Mouse (Mus musculus) neural tube, embryonic 11.5 days (tissue): ENCODE results near the gene Abhd14a. TPM values are rescaled to one million over a fixed set of nuclear protein-coding genes. Genes with fewer than 3 reads are reported as not detected.

Source experiments
- ATAC-seq: fragments of 200-750 bp; cut with Nextera tagmentation; 2 replicates; pipeline ENCODE4 v1.8.0; 2017; ENCODE audit warnings: moderate number of reproducible peaks, mild to moderate bottlenecking, moderate TSS enrichment, moderate library complexity; ENCODE audit not compliant: insufficient read depth, low FRiP score, low TSS enrichment
- DNase-seq: peaks from one replicate; pipeline ENCODE4 v3.0.0-alpha.2; 2015; ENCODE audit warnings: low spot score
- H3K27ac ChIP-seq: fragments of 300-500 bp; sonication (generic); 2 replicates; pipeline ENCODE4 v1.5.1; 2014; ENCODE audit warnings: low read depth, mild to moderate bottlenecking, low read length
- H3K27me3 ChIP-seq: fragments of 300-500 bp; sonication (generic); 2 replicates; pipeline ENCODE4 v1.6.1; 2014; ENCODE audit warnings: mild to moderate bottlenecking, low read length, mixed read lengths; ENCODE audit not compliant: control insufficient read depth, insufficient read depth
- H3K36me3 ChIP-seq: fragments of 300-500 bp; sonication (generic); 2 replicates; pipeline ENCODE4 v1.6.1; 2014; ENCODE audit warnings: mild to moderate bottlenecking, low read length, moderate library complexity, mixed read lengths; ENCODE audit not compliant: control insufficient read depth, insufficient read depth
- H3K4me1 ChIP-seq: fragments of 300-500 bp; sonication (generic); 2 replicates; pipeline ENCODE4 v1.6.1; 2014; ENCODE audit warnings: low read length, mixed read lengths; ENCODE audit not compliant: control insufficient read depth, insufficient read depth
- H3K4me2 ChIP-seq: fragments of 300-500 bp; sonication (generic); 2 replicates; pipeline ENCODE4 v1.6.1; 2014; ENCODE audit warnings: low read depth, mild to moderate bottlenecking, moderate library complexity
- H3K4me3 ChIP-seq: fragments of 300-500 bp; sonication (generic); 2 replicates; pipeline ENCODE4 v1.5.1; 2014; ENCODE audit warnings: low read depth, low read length
- H3K9ac ChIP-seq: fragments of 300-500 bp; sonication (generic); 2 replicates; pipeline ENCODE4 v1.6.1; 2014; ENCODE audit warnings: mild to moderate bottlenecking, low read length
- H3K9me3 ChIP-seq: fragments of 300-500 bp; sonication (generic); 2 replicates; pipeline ENCODE4 v1.6.1; 2016; ENCODE audit warnings: low read length; ENCODE audit not compliant: control insufficient read depth
- WGBS: fragments of 180-500 bp; shearing (Covaris S2); extraction: QIAGEN DNeasy Blood & Tissue Kit; methylation state at CpG from one replicate; pipeline ENCODE4 v1.1.7; 2014; 5-methylcytosine and 5-hydroxymethylcytosine counted together
- polyA plus RNA-seq: library from polyadenylated mRNA; unstranded; fragments of >200 nt; fragmentation: Nextera tagmentation; extraction: Ambion mirVana; gene quantifications from 2 replicates; pipeline ENCODE4 v1.2.1, GENCODE M21; 2014

Gene Abhd14a
- polyA plus RNA-seq, 1 experiment from 2014 or later, result 38.6 TPM

DNA sequence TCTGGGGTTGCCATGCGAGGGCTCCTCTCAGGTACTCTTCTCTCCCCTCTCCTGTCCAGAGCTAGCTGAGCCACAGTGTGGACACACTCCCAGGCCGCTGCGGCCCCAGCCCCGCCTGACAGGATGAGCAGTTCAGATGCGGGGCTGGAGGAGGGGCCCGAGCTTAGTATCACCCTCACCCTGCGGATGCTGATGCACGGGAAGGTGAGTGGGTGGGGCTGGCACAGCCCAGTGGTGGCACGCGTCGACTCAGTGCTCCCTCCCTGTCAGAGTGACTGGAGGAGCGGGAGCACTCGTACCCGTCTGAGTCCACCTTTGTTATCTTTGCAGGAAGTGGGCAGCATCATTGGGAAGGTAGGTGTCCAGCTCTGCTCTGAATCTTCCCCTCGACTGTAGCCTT is 12.5 kb upstream of the Abhd14a start:
- Histone ChIP-seq H3K27ac (no peak overlapping the region), H3K9ac (no peak overlapping the region), H3K4me2 (no peak overlapping the region)

DNA sequence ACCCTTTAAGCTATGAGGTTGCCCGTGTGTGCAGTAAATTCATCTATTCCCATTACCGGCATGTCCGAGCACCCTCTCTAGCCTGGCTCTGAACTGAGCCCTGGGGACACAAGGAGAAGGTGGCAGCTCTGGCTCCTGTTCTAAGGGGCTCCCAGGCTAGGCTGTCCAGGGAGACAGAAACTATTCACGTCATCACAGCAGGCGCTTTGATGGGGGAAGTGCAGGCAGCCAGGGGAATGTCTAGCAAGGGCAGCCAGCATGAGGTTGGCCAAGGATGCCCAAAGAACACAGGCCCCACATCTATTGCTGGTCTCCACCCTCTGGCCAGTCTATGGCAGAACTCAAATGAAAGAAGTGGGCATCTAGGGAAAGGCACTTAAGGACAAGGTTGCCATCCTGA is 10.4 kb upstream of the Abhd14a start:
- Histone ChIP-seq H3K9me3 (no peaks in the 10 kb centered on the region), H3K4me2 (peak overlapping the region; percentile 99), H3K27ac (no peak overlapping the region; the same call in 1 of the 2 replicates), H3K36me3 (peaks cover 13% of the 10 kb centered on the region), H3K9ac (no peak overlapping the region; the same call in 1 of the 2 replicates), H3K27me3 (no peaks in the 10 kb centered on the region), H3K4me1 (peaks cover 36% of the 10 kb centered on the region), H3K4me3 (no peak overlapping the region)
- DNase-seq (no peak), ATAC-seq (no peak)
- WGBS, result 61% methylated on average over 5 of the region's 5 CpGs

More for the DNA sequence above, 12.5 kb upstream of the Abhd14a start:
- peaks cover 48% of the 10 kb centered on the region for H3K4me1 ChIP-seq
- WGBS, result 82% methylated on average over 15 of the region's 15 CpGs
- DNase-seq, result no peak
- H3K4me3 ChIP-seq, result no peak overlapping the region
- peaks cover 2% of the 10 kb centered on the region; the same call in 1 of the 2 replicates for H3K27me3 ChIP-seq
- peaks cover 19% of the 10 kb centered on the region for H3K36me3 ChIP-seq
- no peaks in the 10 kb centered on the region for H3K9me3 ChIP-seq
- ATAC-seq, result no peak

GRCm38 (mm10) chr9:106457163-106457559 is 9.7 kb upstream of the Abhd14a start:
- WGBS, result 31% methylated on average over 9 of the region's 9 CpGs
- Histone ChIP-seq H3K4me2 (peak overlapping the region; percentile 99), H3K27me3 (no peaks in the 10 kb centered on the region), H3K9me3 (no peaks in the 10 kb centered on the region), H3K36me3 (peaks cover 12% of the 10 kb centered on the region), H3K27ac (peak overlapping the region; percentile 65), H3K9ac (peak overlapping the region; percentile 96), H3K4me3 (peak overlapping the region; percentile 90), H3K4me1 (peaks cover 44% of the 10 kb centered on the region)
- no peak for DNase-seq
- no peak for ATAC-seq

GRCm38 (mm10) chr9:106456325-106457162 is 9.1 kb upstream of the Abhd14a start:
- H3K27me3 ChIP-seq, result no peaks in the 10 kb centered on the region
- peak; percentile 75 for DNase-seq
- 29% methylated on average over 15 of the region's 15 CpGs for WGBS
- peaks cover 9% of the 10 kb centered on the region for H3K36me3 ChIP-seq
- peak; percentile 5; the same call in 1 of the 2 replicates for ATAC-seq
- peaks cover 47% of the 10 kb centered on the region for H3K4me1 ChIP-seq
- peak overlapping the region; percentile 90 for H3K4me3 ChIP-seq
- peak overlapping the region; percentile 99 for H3K4me2 ChIP-seq
- H3K27ac ChIP-seq, result peak overlapping the region; percentile 65
- no peaks in the 10 kb centered on the region for H3K9me3 ChIP-seq
- H3K9ac ChIP-seq, result peak overlapping the region; percentile 96

DNA sequence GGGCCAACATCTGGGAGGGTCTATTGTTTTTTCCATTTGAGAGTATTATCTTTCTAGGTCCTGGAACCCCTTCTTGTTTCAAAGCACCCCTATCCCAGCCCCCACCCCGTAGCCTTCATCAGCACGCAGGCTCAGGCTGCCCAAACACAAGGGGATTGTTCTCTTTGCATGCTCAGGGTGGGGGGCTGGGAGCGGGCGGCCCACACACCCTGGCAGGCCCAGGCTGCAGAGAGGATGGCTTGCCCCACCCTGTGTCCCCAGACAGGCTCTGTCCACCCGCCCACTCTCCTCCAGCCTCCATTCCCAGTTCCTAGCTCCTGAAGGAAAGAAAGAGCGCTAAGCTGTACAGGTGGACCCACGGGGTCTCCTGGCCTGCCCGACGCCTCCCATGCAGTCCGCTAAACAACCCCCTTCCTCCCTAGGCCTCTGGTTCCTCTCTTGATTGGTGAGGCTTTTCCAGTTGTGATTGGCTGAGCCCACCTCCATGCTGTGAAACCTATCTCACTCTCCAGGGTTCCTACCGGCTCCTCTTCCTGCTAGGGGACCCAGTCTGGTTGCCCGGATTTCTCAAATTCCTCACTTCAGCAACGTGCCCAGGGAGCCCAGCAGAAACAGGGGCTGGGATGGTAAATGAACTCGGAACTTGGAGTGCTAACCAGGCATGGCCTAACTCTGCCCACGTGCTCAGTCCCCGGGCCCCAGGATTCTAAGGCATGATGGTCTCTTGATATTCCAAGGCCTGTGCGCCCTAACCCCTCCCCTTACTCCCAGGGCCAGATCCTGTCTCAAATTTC is 7.6 kb upstream of the Abhd14a start:
- H3K4me3 ChIP-seq, result peak overlapping the region; percentile 90
- H3K9me3 ChIP-seq, result no peaks in the 10 kb centered on the region
- DNase-seq, result peak; percentile 68
- ATAC-seq, result peak; percentile 4; the same call in 1 of the 2 replicates
- H3K4me2 ChIP-seq, result peak overlapping the region; percentile 99
- peak overlapping the region; percentile 98 for H3K27ac ChIP-seq
- H3K9ac ChIP-seq, result peak overlapping the region; percentile 96
- H3K4me1 ChIP-seq, result peaks cover 57% of the 10 kb centered on the region
- 0% methylated on average over 16 of the region's 17 CpGs for WGBS
- H3K36me3 ChIP-seq, result peaks cover under 1% of the 10 kb centered on the region; the same call in 1 of the 2 replicates
- H3K27me3 ChIP-seq, result no peaks in the 10 kb centered on the region

GRCm38 (mm10) chr9:106454071-106454761 is 6.7 kb upstream of the Abhd14a start:
- ATAC-seq (0 out of 2 replicates have a peak, but pooled peaks have one; percentile 3), DNase-seq (peak; percentile 53)
- no peaks in the 10 kb centered on the region for H3K27me3 ChIP-seq
- H3K9me3 ChIP-seq, result no peaks in the 10 kb centered on the region
- peak overlapping the region; percentile 98 for H3K27ac ChIP-seq
- peak overlapping the region; percentile 96 for H3K9ac ChIP-seq
- H3K4me2 ChIP-seq, result peak overlapping the region; percentile 99
- peak overlapping the region; percentile 90 for H3K4me3 ChIP-seq
- H3K4me1 ChIP-seq, result peaks cover 57% of the 10 kb centered on the region
- under 1% methylated on average over 17 of the region's 20 CpGs for WGBS
- H3K36me3 ChIP-seq, result no peaks in the 10 kb centered on the region

- peak; percentile 75 for ATAC-seq
- DNase-seq, result peak; percentile 81
- Histone ChIP-seq H3K4me3 (peak within 1 kb of the TSS; percentile 90), H3K9me3 (no peaks in the 10 kb centered on the region), H3K9ac (peak within 1 kb of the TSS; percentile 96), H3K27me3 (no peaks in the 10 kb centered on the region), H3K27ac (peak within 1 kb of the TSS; percentile 98), H3K4me1 (peaks cover 56% of the 10 kb centered on the region), H3K36me3 (no peaks in the 10 kb centered on the region), H3K4me2 (peak within 1 kb of the TSS; percentile 99)
- WGBS, result 0% methylated on average over 55 of the region's 74 CpGs
Observed at GRCm38 (mm10) chr9:106453271-106454070, 6.0 kb upstream of the Abhd14a start, which contains the start of gene Pcbp4. Gene Pcbp4 (plus strand): TSS chr9:106453291.
